Mouse (Mus musculus): ENCODE data around the gene Clip1. TPM values are rescaled to one million over a fixed set of nuclear protein-coding genes. Genes with fewer than 3 reads are reported as not detected.

Gene Clip1
- polyA plus RNA-seq, 1 experiment, result 17.1 TPM

DNA sequence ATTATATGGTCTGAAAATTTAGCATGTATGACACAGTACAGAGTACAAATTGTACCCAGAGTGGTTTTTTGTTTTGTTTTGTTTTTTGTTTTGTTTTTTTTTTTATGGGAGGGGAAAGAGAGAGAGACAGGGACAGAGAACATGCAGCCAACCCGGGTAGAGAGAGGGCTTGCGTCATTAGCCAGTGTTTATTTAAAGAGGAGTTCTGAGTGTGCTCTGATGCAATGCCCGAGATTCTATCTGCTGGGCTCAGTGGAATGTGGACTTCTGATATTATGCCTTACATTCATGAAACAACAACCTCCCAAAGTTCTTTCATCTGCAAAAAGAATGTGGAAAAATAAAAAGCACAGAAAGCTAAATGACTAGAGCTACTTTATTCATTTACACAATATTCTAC is 9.2 kb downstream of the Clip1 start:
- TF ChIP-seq CTCF (IDR thresholded peaks at IDR 0.05; ENCODE audit: borderline replicate concordance, control insufficient read depth, extremely low read depth, insufficient read depth, low read length, poor library complexity), result no peak
- no peak for TF ChIP-seq POLR2A (IDR thresholded peaks at IDR 0.05; ENCODE audit: control insufficient read depth, extremely low read depth, insufficient read depth, low read length, poor library complexity)
- no peak for DNase-seq
- WGBS, result 78% methylated on average over 3 of the region's 3 CpGs
- no peaks in the 10 kb centered on the region for H3K27me3 ChIP-seq (ENCODE audit: control insufficient read depth, insufficient read depth, low read length)
- H3K4me1 ChIP-seq (replicated peaks; ENCODE audit: control insufficient read depth, insufficient read depth, low read length), result peaks cover 11% of the 10 kb centered on the region
- H3K36me3 ChIP-seq (ENCODE audit: control insufficient read depth, insufficient read depth, low read length), result no peaks in the 10 kb centered on the region
- H3K27ac ChIP-seq (ENCODE audit: control insufficient read depth, insufficient read depth, low read length), result no peak overlapping the region
- no peak overlapping the region for H3K4me3 ChIP-seq (ENCODE audit: control insufficient read depth, insufficient read depth, low read length)

DNA sequence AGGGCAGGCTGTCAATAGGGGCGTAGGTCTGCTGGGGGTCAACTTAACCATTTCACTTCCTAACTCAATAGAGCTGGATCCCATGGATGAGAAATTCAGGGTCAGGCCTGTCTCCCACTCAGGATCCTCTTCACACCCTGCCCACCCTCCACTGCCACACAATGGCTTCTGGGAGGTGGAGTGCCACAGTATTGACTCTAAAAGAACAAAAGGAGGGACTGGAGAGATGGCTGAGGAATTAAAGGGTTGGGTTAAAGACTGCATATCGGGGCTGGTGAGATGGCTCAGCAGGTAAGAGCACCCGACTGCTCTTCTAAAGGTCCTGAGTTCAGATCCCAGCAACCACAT is 13.0 kb downstream of the Clip1 start:
- Histone ChIP-seq H3K27ac (ENCODE audit: control insufficient read depth, insufficient read depth, low read length) (no peak overlapping the region), H3K4me3 (ENCODE audit: control insufficient read depth, insufficient read depth, low read length) (no peak overlapping the region), H3K4me1 (replicated peaks; ENCODE audit: control insufficient read depth, insufficient read depth, low read length) (peaks cover 14% of the 10 kb centered on the region), H3K36me3 (ENCODE audit: control insufficient read depth, insufficient read depth, low read length) (no peaks in the 10 kb centered on the region), H3K27me3 (ENCODE audit: control insufficient read depth, insufficient read depth, low read length) (no peaks in the 10 kb centered on the region)
- no peak for DNase-seq
- 96% methylated on average over 3 of the region's 3 CpGs for WGBS
- TF ChIP-seq POLR2A (IDR thresholded peaks at IDR 0.05; ENCODE audit: control insufficient read depth, extremely low read depth, insufficient read depth, low read length, poor library complexity) (no peak), CTCF (IDR thresholded peaks at IDR 0.05; ENCODE audit: borderline replicate concordance, control insufficient read depth, extremely low read depth, insufficient read depth, low read length, poor library complexity) (no peak)

DNA sequence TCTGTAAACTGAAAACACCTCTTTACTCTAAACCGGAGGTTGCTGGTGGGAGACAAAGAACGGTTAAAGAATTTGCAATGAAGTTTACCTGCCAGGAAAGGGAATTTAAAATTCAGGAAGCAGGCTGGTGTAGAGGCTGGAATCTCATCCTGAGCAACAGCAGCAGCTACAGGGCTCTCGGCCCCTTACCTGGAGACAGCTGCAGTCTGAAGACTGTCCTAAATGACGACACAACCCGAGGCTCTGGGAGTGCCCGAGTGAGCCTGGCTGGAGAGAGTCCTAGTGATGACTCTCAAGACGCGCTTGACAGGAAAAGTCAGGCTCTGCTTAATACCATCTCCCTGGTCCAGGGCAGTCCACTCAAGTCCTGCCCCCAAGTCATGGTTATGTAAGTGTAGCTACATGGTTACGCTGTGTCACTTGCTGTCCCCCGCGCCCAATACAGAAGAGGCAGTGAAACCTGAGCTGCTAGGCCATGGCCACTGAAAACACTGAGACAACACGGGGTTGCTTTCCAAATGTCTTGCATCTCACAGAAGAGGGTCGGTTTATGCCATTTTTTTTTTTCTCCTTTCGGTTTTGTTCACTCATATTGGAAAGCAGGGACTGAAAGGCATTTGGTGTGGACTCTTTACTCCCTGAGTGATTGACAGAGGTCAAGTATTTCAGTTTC is 13.5 kb downstream of the Clip1 start:
- Histone ChIP-seq H3K27me3 (ENCODE audit: control insufficient read depth, insufficient read depth, low read length) (no peaks in the 10 kb centered on the region), H3K4me3 (ENCODE audit: control insufficient read depth, insufficient read depth, low read length) (peak overlapping the region; percentile 31), H3K36me3 (ENCODE audit: control insufficient read depth, insufficient read depth, low read length) (no peaks in the 10 kb centered on the region), H3K27ac (ENCODE audit: control insufficient read depth, insufficient read depth, low read length) (peak overlapping the region; percentile 31; the same call in 1 of the 2 replicates), H3K4me1 (replicated peaks; ENCODE audit: control insufficient read depth, insufficient read depth, low read length) (peaks cover 14% of the 10 kb centered on the region)
- DNase-seq, result peak; percentile 8
- WGBS, result 30% methylated on average over 14 of the region's 14 CpGs
- TF ChIP-seq CTCF (IDR thresholded peaks at IDR 0.05; ENCODE audit: borderline replicate concordance, control insufficient read depth, extremely low read depth, insufficient read depth, low read length, poor library complexity), result no peak
- TF ChIP-seq POLR2A (IDR thresholded peaks at IDR 0.05; ENCODE audit: control insufficient read depth, extremely low read depth, insufficient read depth, low read length, poor library complexity), result no peak

DNA sequence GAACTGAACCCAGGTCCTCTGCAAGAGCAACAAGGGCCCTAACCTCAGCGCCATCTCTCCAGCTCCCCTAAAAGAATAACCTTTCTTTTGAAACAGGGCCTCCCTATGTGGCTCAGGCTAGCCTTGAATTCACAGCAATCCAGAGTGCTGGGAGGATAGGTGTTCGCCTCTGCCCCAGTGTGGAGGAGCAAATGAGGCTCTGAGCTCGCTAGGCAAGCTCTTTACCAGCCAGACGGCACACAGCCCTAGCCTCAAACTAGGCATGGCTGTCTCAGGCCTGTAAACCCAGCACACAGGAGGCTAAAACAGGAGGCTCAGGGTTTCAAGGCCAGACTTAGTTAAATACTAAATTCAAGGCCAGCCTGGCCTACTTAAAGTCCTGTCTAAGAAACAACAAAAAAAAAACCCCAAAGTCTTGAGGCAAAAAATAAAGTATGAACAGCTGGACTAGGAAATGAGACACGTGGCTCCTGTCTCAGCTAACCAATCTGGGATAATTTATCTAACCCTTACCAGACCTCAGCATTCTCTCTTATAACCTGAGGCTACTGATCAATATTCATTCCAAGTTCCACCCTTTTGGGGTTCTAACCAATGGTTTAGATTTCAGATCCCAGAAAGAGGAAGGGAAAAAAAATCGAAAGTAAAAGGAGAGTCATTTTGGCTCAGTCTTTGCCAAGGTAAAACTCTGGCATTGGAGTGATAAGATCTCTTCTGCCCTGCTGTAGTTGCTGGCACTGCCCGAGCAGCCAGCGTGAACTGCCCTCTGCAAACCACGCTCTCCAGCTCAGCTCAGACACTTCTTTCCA is 14.2 kb downstream of the Clip1 start:
- H3K27ac ChIP-seq (ENCODE audit: control insufficient read depth, insufficient read depth, low read length), result peak overlapping the region; percentile 31; the same call in 1 of the 2 replicates
- H3K27me3 ChIP-seq (ENCODE audit: control insufficient read depth, insufficient read depth, low read length), result no peaks in the 10 kb centered on the region
- no peaks in the 10 kb centered on the region for H3K36me3 ChIP-seq (ENCODE audit: control insufficient read depth, insufficient read depth, low read length)
- TF ChIP-seq CTCF (IDR thresholded peaks at IDR 0.05; ENCODE audit: borderline replicate concordance, control insufficient read depth, extremely low read depth, insufficient read depth, low read length, poor library complexity) (no peak), POLR2A (IDR thresholded peaks at IDR 0.05; ENCODE audit: control insufficient read depth, extremely low read depth, insufficient read depth, low read length, poor library complexity) (no peak)
- WGBS, result 35% methylated on average over 9 of the region's 9 CpGs
- H3K4me3 ChIP-seq (ENCODE audit: control insufficient read depth, insufficient read depth, low read length), result peak overlapping the region; percentile 31
- H3K4me1 ChIP-seq (replicated peaks; ENCODE audit: control insufficient read depth, insufficient read depth, low read length), result peaks cover 14% of the 10 kb centered on the region
- DNase-seq, result no peak

DNA sequence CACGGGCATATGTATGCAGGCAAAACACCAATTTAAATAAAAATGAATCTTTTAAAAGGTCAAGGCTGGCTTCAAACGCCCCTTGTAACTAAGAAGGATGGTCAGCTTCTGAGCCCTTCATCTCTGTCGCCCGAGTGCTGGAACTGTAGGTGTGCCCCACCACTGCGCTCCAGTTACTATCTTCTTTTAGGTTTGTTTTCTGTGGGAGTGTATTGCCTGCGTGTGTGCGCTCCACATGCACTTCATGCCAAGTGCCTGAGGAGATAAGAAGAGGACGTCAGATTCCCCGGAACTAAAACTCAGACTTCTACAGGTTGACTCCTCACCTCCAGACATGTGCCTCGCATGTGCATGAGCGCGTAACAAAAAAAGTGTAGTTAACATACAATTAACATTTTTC is 16.5 kb downstream of the Clip1 start:
- WGBS, result 96% methylated on average over 12 of the region's 12 CpGs
- no peak overlapping the region for H3K4me3 ChIP-seq (ENCODE audit: control insufficient read depth, insufficient read depth, low read length)
- no peak overlapping the region for H3K27ac ChIP-seq (ENCODE audit: control insufficient read depth, insufficient read depth, low read length)
- TF ChIP-seq POLR2A (IDR thresholded peaks at IDR 0.05; ENCODE audit: control insufficient read depth, extremely low read depth, insufficient read depth, low read length, poor library complexity) (no peak), CTCF (IDR thresholded peaks at IDR 0.05; ENCODE audit: borderline replicate concordance, control insufficient read depth, extremely low read depth, insufficient read depth, low read length, poor library complexity) (no peak)
- H3K4me1 ChIP-seq (replicated peaks; ENCODE audit: control insufficient read depth, insufficient read depth, low read length), result peaks cover 17% of the 10 kb centered on the region
- H3K27me3 ChIP-seq (ENCODE audit: control insufficient read depth, insufficient read depth, low read length), result no peaks in the 10 kb centered on the region
- DNase-seq, result no peak
- no peaks in the 10 kb centered on the region for H3K36me3 ChIP-seq (ENCODE audit: control insufficient read depth, insufficient read depth, low read length)

DNA sequence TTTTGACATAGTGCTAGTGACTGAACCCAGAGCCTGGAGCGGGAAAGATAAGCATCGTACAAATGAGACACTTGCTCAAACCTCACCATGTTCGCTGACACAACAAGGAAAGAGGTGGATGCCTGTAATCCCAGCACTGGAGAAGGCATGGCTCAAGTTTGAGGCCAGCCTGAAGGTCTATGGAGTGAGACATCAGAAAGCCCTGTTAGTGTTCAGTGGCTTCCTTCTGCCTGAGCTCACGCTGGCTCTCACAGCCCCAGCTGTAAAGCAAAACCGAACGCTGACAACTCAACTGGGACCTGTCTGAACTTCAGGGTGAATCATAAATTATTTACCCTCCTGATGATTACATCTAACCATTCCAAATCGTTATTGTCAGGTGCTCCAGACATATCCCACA is 18.5 kb downstream of the Clip1 start:
- DNase-seq, result no peak
- Histone ChIP-seq H3K36me3 (ENCODE audit: control insufficient read depth, insufficient read depth, low read length) (no peaks in the 10 kb centered on the region), H3K27ac (ENCODE audit: control insufficient read depth, insufficient read depth, low read length) (no peak overlapping the region), H3K4me1 (replicated peaks; ENCODE audit: control insufficient read depth, insufficient read depth, low read length) (peaks cover 16% of the 10 kb centered on the region), H3K4me3 (ENCODE audit: control insufficient read depth, insufficient read depth, low read length) (no peak overlapping the region), H3K27me3 (ENCODE audit: control insufficient read depth, insufficient read depth, low read length) (no peaks in the 10 kb centered on the region)
- no peak for TF ChIP-seq POLR2A (IDR thresholded peaks at IDR 0.05; ENCODE audit: control insufficient read depth, extremely low read depth, insufficient read depth, low read length, poor library complexity)
- no peak for TF ChIP-seq CTCF (IDR thresholded peaks at IDR 0.05; ENCODE audit: borderline replicate concordance, control insufficient read depth, extremely low read depth, insufficient read depth, low read length, poor library complexity)
- WGBS, result 88% methylated on average over 7 of the region's 7 CpGs

All from thymus, adult 2 months (tissue).